ENCODE assay signal across 9 mouse cellular contexts in the genomic region with DNA sequence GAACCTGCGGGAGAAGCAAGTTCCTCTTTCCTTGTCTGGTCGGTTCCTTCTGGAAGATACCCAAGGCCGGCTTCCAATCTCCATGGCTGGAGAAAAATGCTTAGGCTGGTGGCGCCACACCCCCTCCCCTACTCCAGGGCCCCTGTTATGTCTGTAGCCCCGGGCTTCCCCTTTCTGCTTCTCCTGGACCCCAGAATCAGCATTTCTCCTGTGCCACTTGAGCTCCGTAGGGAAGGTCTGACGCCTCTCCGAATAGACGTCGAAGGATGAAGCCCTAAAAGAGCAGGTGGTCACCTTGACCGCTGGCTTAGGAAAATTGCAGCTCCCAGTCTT. TPM values are rescaled to one million over a fixed set of nuclear protein-coding genes. Genes with fewer than 3 reads are reported as not detected.
DNase-seq lines count a peak whose midpoint lies in the region; ATAC-seq and TF ChIP-seq lines count a peak whose summit lies in the region.
"Had no signal": no experiment of that assay in that cellular context is flagged by ENCODE, and none has a peak within 500 bp of the region (broad histone marks: within the 10 kb centered on the region; RNA-seq: fewer than 3 reads in every experiment).

No protein-coding gene starts in this region.

- no peaks in the 10 kb centered on the region for H3K9me3 ChIP-seq in kidney, embryonic 14.5 days (ENCODE audit: control insufficient read depth, low read length)
- no peaks in the 10 kb centered on the region for H3K9me3 ChIP-seq in embryonic facial prominence, embryonic 10.5 days
- no peaks in the 10 kb centered on the region for H3K9me3 ChIP-seq in hindbrain, postnatal 0 days (ENCODE audit: low read length)
- no peaks in the 10 kb centered on the region for H3K9me3 ChIP-seq in midbrain, embryonic 15.5 days

- H3K36me3 ChIP-seq in kidney, embryonic 14.5 days (ENCODE audit: control insufficient read depth, insufficient read depth, low read length) = no peaks in the 10 kb centered on the region
- H3K36me3 ChIP-seq in embryonic facial prominence, embryonic 10.5 days (replicated peaks) = no peaks in the 10 kb centered on the region
- H3K36me3 ChIP-seq in hindbrain, postnatal 0 days (ENCODE audit: insufficient read depth, low read length) = no peaks in the 10 kb centered on the region
- no peaks in the 10 kb centered on the region for H3K36me3 ChIP-seq in midbrain, embryonic 15.5 days (replicated peaks)

- DNase-seq in kidney, adult 9 months = no peak
- no peak for DNase-seq in embryonic facial prominence, embryonic 10.5 days (ENCODE audit: low spot score)
- DNase-seq in hindbrain, postnatal 0 days (ENCODE audit: low spot score) = no peak
- DNase-seq in ovary, postnatal 36 days (ENCODE audit: low spot score) = no peak
- DNase-seq in kidney, postnatal 36 days = no peak
- DNase-seq in thymus, postnatal 14 days = no peak

- 2% methylated on average over 11 of the region's 11 CpGs for WGBS in kidney, embryonic 14.5 days
- WGBS in embryonic facial prominence, embryonic 10.5 days = 1% methylated on average over 11 of the region's 11 CpGs
- WGBS in hindbrain, postnatal 0 days = 5% methylated on average over 11 of the region's 11 CpGs
- WGBS in midbrain, embryonic 15.5 days = under 1% methylated on average over 11 of the region's 11 CpGs

- H3K9ac ChIP-seq in kidney, embryonic 14.5 days (ENCODE audit: low read depth, low read length) = peak overlapping the region; percentile 65
- H3K9ac ChIP-seq in hindbrain, postnatal 0 days (replicated peaks; ENCODE audit: low read length) = peak overlapping the region; percentile 71
- H3K9ac ChIP-seq in midbrain, embryonic 15.5 days = peak overlapping the region; percentile 70

- peak; percentile 12 for ATAC-seq in kidney, embryonic 14.5 days (ENCODE audit: low FRiP score, low TSS enrichment)
- peak; percentile 48; the same call in 1 of the 2 replicates for ATAC-seq in hindbrain, postnatal 0 days
- peak; percentile 46 for ATAC-seq in midbrain, embryonic 15.5 days (replicated peaks)

- H3K4me1 ChIP-seq in kidney, embryonic 14.5 days (ENCODE audit: control insufficient read depth, insufficient read depth, low read length) = peaks cover 25% of the 10 kb centered on the region
- peaks cover 56% of the 10 kb centered on the region for H3K4me1 ChIP-seq in embryonic facial prominence, embryonic 10.5 days
- H3K4me1 ChIP-seq in hindbrain, postnatal 0 days (ENCODE audit: insufficient read depth, low read length) = peaks cover 21% of the 10 kb centered on the region
- H3K4me1 ChIP-seq in midbrain, embryonic 15.5 days = peaks cover 34% of the 10 kb centered on the region

- H3K27me3 ChIP-seq in kidney, embryonic 14.5 days (ENCODE audit: control insufficient read depth, insufficient read depth, low read length) = no peaks in the 10 kb centered on the region
- peaks cover 31% of the 10 kb centered on the region for H3K27me3 ChIP-seq in embryonic facial prominence, embryonic 10.5 days (replicated peaks; ENCODE audit: low read depth, poor library complexity, severe bottlenecking)
- no peaks in the 10 kb centered on the region for H3K27me3 ChIP-seq in hindbrain, postnatal 0 days (ENCODE audit: insufficient read depth, low read length)
- H3K27me3 ChIP-seq in midbrain, embryonic 15.5 days (replicated peaks) = no peaks in the 10 kb centered on the region

- TF ChIP-seq CTCF in hindbrain, postnatal 0 days (IDR thresholded peaks at IDR 0.05; ENCODE audit: low read depth) = no peak

- peak overlapping the region; percentile 83 for H3K4me2 ChIP-seq in kidney, embryonic 14.5 days (replicated peaks; ENCODE audit: low read depth, low read length)
- H3K4me2 ChIP-seq in hindbrain, postnatal 0 days (ENCODE audit: low read depth, low read length) = peak overlapping the region; percentile 90
- H3K4me2 ChIP-seq in midbrain, embryonic 15.5 days = peak overlapping the region; percentile 91

- H3K4me3 ChIP-seq in kidney, embryonic 14.5 days (ENCODE audit: low read length) = peak overlapping the region; percentile 47
- H3K4me3 ChIP-seq in embryonic facial prominence, embryonic 10.5 days = peak overlapping the region; percentile 76
- H3K4me3 ChIP-seq in hindbrain, postnatal 0 days (ENCODE audit: low read length) = peak overlapping the region; percentile 72
- peak overlapping the region; percentile 70 for H3K4me3 ChIP-seq in midbrain, embryonic 15.5 days

- H3K27ac ChIP-seq in kidney, embryonic 14.5 days (ENCODE audit: low read depth, low read length) = peak overlapping the region; percentile 63
- H3K27ac ChIP-seq in embryonic facial prominence, embryonic 10.5 days (replicated peaks) = peak overlapping the region; percentile 85
- H3K27ac ChIP-seq in hindbrain, postnatal 0 days = peak overlapping the region; percentile 75
- peak overlapping the region; percentile 53 for H3K27ac ChIP-seq in midbrain, embryonic 15.5 days

RNA-seq across cellular contexts. Expression of a gene that starts 0.4 kb away (rescaled TPM):
- polyA plus RNA-seq in kidney, embryonic 14.5 days (2014; fragmentation: Nextera tagmentation; extraction: Ambion mirVana) = 14.9 and 25.5 TPM in 2 replicates
- 29.9 and 35.3 TPM in 2 replicates for polyA plus RNA-seq in embryonic facial prominence, embryonic 10.5 days (2016; fragmentation: Nextera tagmentation; extraction: Ambion mirVana)
- total RNA-seq in hindbrain, postnatal 0 days (2014; rRNA removed) = 34.3 and 36.0 TPM in 2 replicates
- 21.7 TPM in 2 replicates for polyA plus RNA-seq in hindbrain, postnatal 0 days (2015; fragmentation: Nextera tagmentation; extraction: Ambion mirVana)
- 22.5 and 23.7 TPM in 2 replicates for polyA plus RNA-seq in midbrain, embryonic 15.5 days (2015; fragmentation: Nextera tagmentation; extraction: Ambion mirVana)

RNA-seq across cellular contexts. Expression of a gene that starts 34.1 kb away (rescaled TPM):
- 0.30 and 0.44 TPM in 2 replicates for polyA plus RNA-seq in kidney, embryonic 14.5 days (2014; fragmentation: Nextera tagmentation; extraction: Ambion mirVana)
- polyA plus RNA-seq in embryonic facial prominence, embryonic 10.5 days (2016; fragmentation: Nextera tagmentation; extraction: Ambion mirVana) = 0.16 TPM in 1 of 2 replicates, not detected in the other
- 0.58 and 1.1 TPM in 2 replicates for total RNA-seq in hindbrain, postnatal 0 days (2014; rRNA removed)
- polyA plus RNA-seq in hindbrain, postnatal 0 days (2015; fragmentation: Nextera tagmentation; extraction: Ambion mirVana) = 0.33 and 0.43 TPM in 2 replicates
- polyA plus RNA-seq in midbrain, embryonic 15.5 days (2015; fragmentation: Nextera tagmentation; extraction: Ambion mirVana) = 0.10 and 0.28 TPM in 2 replicates
- total RNA-seq: hematopoietic stem cell, adult 5-6 weeks had no signal
